Comparison of ENCODE assay signal across 17 mouse cellular contexts in the genomic region with DNA sequence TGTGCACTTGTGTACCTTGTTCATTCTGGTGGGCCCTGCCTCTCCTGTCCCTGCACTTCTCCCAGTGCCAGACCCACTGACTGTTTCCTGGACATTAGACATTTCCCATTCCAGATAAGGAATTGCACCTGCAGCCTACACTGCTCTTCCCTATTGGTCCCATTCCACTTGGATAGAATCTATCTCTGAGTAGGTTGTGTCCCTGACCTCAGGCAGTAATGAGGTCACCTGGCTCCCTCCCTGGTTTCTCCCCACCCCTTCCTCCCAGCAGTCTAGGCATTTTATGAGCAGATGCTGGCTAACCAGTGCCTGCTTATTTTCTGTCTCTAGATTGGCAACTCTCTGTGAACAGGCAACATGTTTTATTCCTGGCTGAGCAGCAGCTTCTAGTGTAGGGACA. TPM values are rescaled to one million over a fixed set of nuclear protein-coding genes. Genes with fewer than 3 reads are reported as not detected.
DNase-seq lines count a peak whose midpoint lies in the region; TF ChIP-seq lines count a peak whose summit lies in the region.
"Had no signal": no experiment of that assay in that cellular context is flagged by ENCODE, and none has a peak within 500 bp of the region (broad histone marks: within the 10 kb centered on the region; RNA-seq: fewer than 3 reads in every experiment).

No protein-coding gene starts in this region.

- TF ChIP-seq CTCF in spleen, adult 2 months (IDR thresholded peaks at IDR 0.05; ENCODE audit: extremely low read depth, insufficient read depth, insufficient read length, insufficient replicate concordance), result no peak

- no peaks in the 10 kb centered on the region; the same call in 1 of the 2 replicates for H3K36me3 ChIP-seq in spleen, adult 2 months (ENCODE audit: control insufficient read depth, insufficient read depth, low read length)
- H3K36me3 ChIP-seq in limb, embryonic 10.5 days, result no peaks in the 10 kb centered on the region
- no peaks in the 10 kb centered on the region for H3K36me3 ChIP-seq in macrophage (ENCODE audit: inconsistent target)
- H3K36me3 ChIP-seq: neural tube, embryonic 12.5 days had no signal

- peak overlapping the region; percentile 24; the same call in 1 of the 2 replicates for H3K4me3 ChIP-seq in spleen, adult 2 months (ENCODE audit: extremely low read depth, insufficient read depth, insufficient read length)
- H3K4me3 ChIP-seq in limb, embryonic 10.5 days, result no peak overlapping the region
- H3K4me3 ChIP-seq in macrophage (ENCODE audit: inconsistent target), result no peak overlapping the region
- H3K4me3 ChIP-seq: neural tube, embryonic 12.5 days had no signal

- no peak for DNase-seq in spleen, adult 2 months (ENCODE audit: low read depth in 1 of 2, low spot score in 2 of 2)
- no peak for DNase-seq in spleen, postnatal 14 days (ENCODE audit: low spot score in 2 of 2)
- DNase-seq in gonadal fat pad, adult 2 months (ENCODE audit: low read depth), result peak; percentile 40
- peak; percentile 26 for DNase-seq in limb, embryonic 10.5 days (ENCODE audit: low spot score)
- no peak for DNase-seq in frontal cortex, postnatal 14 days (ENCODE audit: low spot score in 2 of 2)
- DNase-seq in MN1 (ENCODE audit: low spot score), result no peak
- no peak for DNase-seq in right cerebral cortex, postnatal 4 days
- DNase-seq: adrenal gland, adult 8-10 months; cerebellum, adult 9-11 months; kidney, adult 8-10 months; kidney, postnatal 14 days; right cerebral cortex, adult 18-20 months had no signal

- peaks cover 40% of the 10 kb centered on the region for H3K79me2 ChIP-seq in macrophage (ENCODE audit: inconsistent target)

- H3K27ac ChIP-seq in spleen, adult 2 months (ENCODE audit: insufficient read depth, low read length), result peak overlapping the region; percentile 97
- no peak overlapping the region for H3K27ac ChIP-seq in limb, embryonic 10.5 days
- peak overlapping the region; percentile 92 for H3K27ac ChIP-seq in macrophage
- H3K27ac ChIP-seq: neural tube, embryonic 12.5 days had no signal

- H3K9me3 ChIP-seq in limb, embryonic 10.5 days (replicated peaks), result no peaks in the 10 kb centered on the region
- H3K9me3 ChIP-seq: neural tube, embryonic 12.5 days had no signal

- TF ChIP-seq POLR2A in spleen, adult 2 months (IDR thresholded peaks at IDR 0.05; ENCODE audit: low read depth, low read length), result no peak

- no peaks in the 10 kb centered on the region for H3K27me3 ChIP-seq in spleen, adult 2 months (ENCODE audit: control insufficient read depth, insufficient read depth, low read length)
- no peaks in the 10 kb centered on the region for H3K27me3 ChIP-seq in limb, embryonic 10.5 days (ENCODE audit: low read depth, poor library complexity, severe bottlenecking)
- H3K27me3 ChIP-seq: neural tube, embryonic 12.5 days had no signal

- H3K4me1 ChIP-seq in spleen, adult 2 months (ENCODE audit: control insufficient read depth, insufficient read depth, insufficient read length), result peaks cover 40% of the 10 kb centered on the region; the same call in 1 of the 2 replicates
- H3K4me1 ChIP-seq in limb, embryonic 10.5 days, result peaks cover 10% of the 10 kb centered on the region; the same call in 1 of the 2 replicates
- H3K4me1 ChIP-seq: neural tube, embryonic 12.5 days had no signal

RNA-seq across cellular contexts. Expression of a gene that starts 17.0 kb away (rescaled TPM):
- 40.1 and 41.1 TPM in 2 replicates for polyA plus RNA-seq in spleen, adult 2 months (2012; rRNA removed)
- 11.6 and 14.2 TPM in 2 replicates for polyA plus RNA-seq in gonadal fat pad, adult 2 months (2012; rRNA removed)
- 0.43 and 0.59 TPM in 2 replicates for polyA plus RNA-seq in limb, embryonic 10.5 days (2016; fragmentation: Nextera tagmentation; extraction: Ambion mirVana)
- 100 to 1,000 TPM in 16 of 26 experiments, 10 to 100 TPM in 10; 40.5 to 257 (median 105) TPM for total RNA-seq in macrophage (2018; cell fraction: chromatin; rRNA removed)
- total RNA-seq in macrophage (2018; cell fraction: cytosol; rRNA removed), result 10 to 100 TPM; 28.6 to 69.4 (median 43.0) TPM
- total RNA-seq in macrophage (2018; cell fraction: nucleus; rRNA removed), result 100 to 1,000 TPM in 4 of 26 experiments, 10 to 100 TPM in 22; 42.6 to 255 (median 84.4) TPM
- 26.6 to 56.4 TPM (median 37.3 TPM) in 3 replicates for polyA plus RNA-seq in macrophage (2018)

RNA-seq across cellular contexts. Expression of a gene that starts 47.7 kb away (rescaled TPM):
- polyA plus RNA-seq in spleen, adult 2 months (2012; rRNA removed), result 2.0 and 2.2 TPM in 2 replicates
- 0.71 and 2.8 TPM in 2 replicates for polyA plus RNA-seq in gonadal fat pad, adult 2 months (2012; rRNA removed)
- polyA plus RNA-seq in limb, embryonic 10.5 days (2016; fragmentation: Nextera tagmentation; extraction: Ambion mirVana), result 0.95 TPM in 1 of 2 replicates, not detected in the other
- total RNA-seq in macrophage (2018; cell fraction: chromatin; rRNA removed), result 100 to 1,000 TPM in 9 of 26 experiments, 10 to 100 TPM in 14, 1 to 10 TPM in 3; 5.6 to 659 (median 57.4) TPM
- total RNA-seq in macrophage (2018; cell fraction: cytosol; rRNA removed), result 100 to 1,000 TPM in 19 of 26 experiments, 10 to 100 TPM in 7; 51.6 to 924 (median 156) TPM
- total RNA-seq in macrophage (2018; cell fraction: nucleus; rRNA removed), result 1,000 to 10,000 TPM in 1 of 26 experiments, 100 to 1,000 TPM in 16, 10 to 100 TPM in 9; 32.4 to 1,355 (median 151) TPM
- 61.2 to 130 TPM (median 113 TPM) in 3 replicates for polyA plus RNA-seq in macrophage (2018)
- total RNA-seq: gastrocnemius, adult 18-20 months; left cerebral cortex, postnatal 25 days had no signal
- polyA plus RNA-seq: forebrain, embryonic 16.5 days had no signal

Comparison
In these comparisons a context has a peak if more than half of its experiments do, and no peak if none do; other contexts are left out.
1. DNase-seq: peak in gonadal fat pad, adult 2 months (single experiment) and limb, embryonic 10.5 days (single experiment); none in spleen, adult 2 months (0 of 2), spleen, postnatal 14 days (0 of 2), frontal cortex, postnatal 14 days (0 of 2), MN1 (single experiment) and right cerebral cortex, postnatal 4 days (single experiment).
2. RNA of a gene that starts 47.7 kb away (polyA plus RNA-seq): 61.2 to 130 TPM in macrophage; 0.71 to 2.8 TPM in gonadal fat pad, adult 2 months, 2.0 to 2.2 TPM in spleen, adult 2 months and 0.95 TPM in limb, embryonic 10.5 days; every median in the first group is over 10 times any median in the second.